Mouse (Mus musculus) CH12.LX (cell line): ENCODE measurements around the gene Tbx3.

Experiments
- BHLHE40 ChIP-seq: IDR thresholded peaks from 2 replicates; pipeline ENCODE4 v1.6.1; 2011; ENCODE audit warnings: mild to moderate bottlenecking, low read depth, low read length, improper control_type of control experiment
- CTCF ChIP-seq, 2 experiments: IDR thresholded peaks in 1 of 2; conservative IDR thresholded peaks in 1 of 2; 2 replicates each; pipeline ENCODE4 v1.5.1; 2011 to 2012; ENCODE audit warnings: low read depth in 2 of 2, low read length in 2 of 2, improper control_type of control experiment in 1 of 2, inconsistent platforms in 1 of 2, mild to moderate bottlenecking in 1 of 2, moderate library complexity in 1 of 2
- EP300 ChIP-seq: IDR thresholded peaks from 2 replicates; pipeline ENCODE4 v1.6.1; 2011; ENCODE audit warnings: low read length, improper control_type of control experiment
- ETS1 ChIP-seq: conservative IDR thresholded peaks from 2 replicates; pipeline ENCODE4 v1.6.1; 2012; ENCODE audit warnings: low read depth, mild to moderate bottlenecking, inconsistent platforms, low read length, improper control_type of control experiment, moderate library complexity
- IRF4 ChIP-seq: IDR thresholded peaks from 2 replicates; pipeline ENCODE4 v1.6.1; 2014; ENCODE audit warnings: low read depth, mild to moderate bottlenecking, inconsistent platforms, low read length, improper control_type of control experiment
- MAZ ChIP-seq: IDR thresholded peaks from 2 replicates; pipeline ENCODE4 v1.6.1; 2012; ENCODE audit warnings: low read depth, mild to moderate bottlenecking, inconsistent platforms, low read length, improper control_type of control experiment, moderate library complexity
- MXI1 ChIP-seq: IDR thresholded peaks from 2 replicates; pipeline ENCODE4 v1.6.1; 2011; ENCODE audit warnings: mild to moderate bottlenecking, low read depth, low read length, improper control_type of control experiment
- MYC ChIP-seq: IDR thresholded peaks from 2 replicates; pipeline ENCODE4 v1.6.1; 2011; ENCODE audit warnings: low read depth, mild to moderate bottlenecking, improper control_type of control experiment, low read length
- POLR2A ChIP-seq: IDR thresholded peaks from 2 replicates; pipeline ENCODE4 v1.6.1; 2011; ENCODE audit warnings: low read depth, mild to moderate bottlenecking, improper control_type of control experiment, low read length
- TBP ChIP-seq: conservative IDR thresholded peaks from 2 replicates; pipeline ENCODE4 v1.6.1; 2011; ENCODE audit warnings: low read depth, low read length, improper control_type of control experiment
- TCF12 ChIP-seq: IDR thresholded peaks from 2 replicates; pipeline ENCODE4 v1.6.1; 2014; ENCODE audit warnings: low read depth, mild to moderate bottlenecking, inconsistent platforms, low read length, improper control_type of control experiment
- USF1 ChIP-seq: IDR thresholded peaks from 2 replicates; pipeline ENCODE4 v1.6.1; 2014; ENCODE audit warnings: low read depth, mild to moderate bottlenecking, inconsistent platforms, low read length, improper control_type of control experiment

DNA sequence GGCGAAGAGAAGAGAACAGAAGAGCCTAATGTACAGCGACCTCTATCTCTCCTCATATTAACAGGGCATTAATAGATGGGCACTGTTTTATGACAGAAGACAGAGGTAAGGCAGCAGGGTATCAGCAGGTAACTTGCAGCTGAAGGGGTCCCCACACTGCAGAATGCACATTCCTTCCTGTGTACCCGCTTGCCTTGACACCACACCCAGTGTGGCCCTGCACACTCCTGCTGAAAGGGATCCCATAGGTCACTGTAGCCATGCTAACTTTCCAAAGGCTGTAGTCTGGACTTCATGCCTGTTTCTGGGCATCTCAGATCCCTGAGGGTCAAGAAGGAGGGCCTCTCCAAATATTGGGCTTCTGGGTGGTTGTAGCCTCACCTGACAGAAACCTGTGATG, 42.4 kb upstream of the Tbx3 start:
- TF ChIP-seq TBP (no peak), CTCF (conservative IDR thresholded peaks at IDR 0.05 in 1 of 2, IDR thresholded peaks at IDR 0.05 in 1 of 2; ENCODE audit: low read depth in 2 of 2, low read length in 2 of 2) (no peak), POLR2A (no peak), USF1 (no peak), ETS1 (no peak), EP300 (no peak), BHLHE40 (no peak), TCF12 (no peak), MAZ (no peak), MXI1 (no peak), IRF4 (no peak), MYC (no peak)
